Mouse (Mus musculus): Measurements from ENCODE around the gene Khk. TPM values are rescaled to one million over a fixed set of nuclear protein-coding genes. Genes with fewer than 3 reads are reported as not detected.
A peak's percentile ranks its signal among the peaks of the same experiment; 100 is the strongest.

Gene Khk
- polyA plus RNA-seq, 1 experiment from 2014 or later: 45.3 TPM

DNA sequence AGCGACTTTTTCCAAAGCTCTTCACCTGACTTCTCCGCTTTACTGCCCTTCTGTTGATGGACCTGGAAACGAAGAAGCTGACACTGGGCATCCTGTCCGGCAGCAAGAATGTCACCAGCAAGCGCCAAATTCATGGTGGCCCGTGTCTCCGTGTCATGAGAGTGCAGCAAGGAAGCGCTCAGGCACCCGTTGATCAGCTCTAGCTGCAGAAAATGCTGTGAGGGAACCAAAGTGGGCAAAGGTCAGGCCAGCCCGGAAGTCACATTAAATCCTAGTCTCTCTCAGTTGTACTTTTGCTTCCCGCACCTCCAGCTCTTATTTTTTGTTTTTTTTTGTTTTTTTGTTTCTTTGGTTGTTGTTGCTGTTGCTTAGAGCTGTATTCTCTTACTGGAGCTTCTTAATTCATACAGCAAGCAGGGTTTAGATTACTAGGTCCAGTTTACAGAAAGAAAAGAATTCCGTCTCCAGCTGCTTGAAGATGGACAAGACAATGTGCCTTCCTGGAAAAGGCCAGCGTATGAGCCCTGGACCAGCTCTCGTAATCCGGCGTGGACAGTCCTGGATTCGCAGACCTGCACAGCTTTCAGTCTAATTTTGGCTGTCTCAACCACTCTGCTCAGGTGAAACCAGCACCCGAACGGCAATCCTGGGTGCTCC lies 38.1 kb downstream of the Khk start:
- no peak for TF ChIP-seq CTCF (IDR thresholded peaks at IDR 0.05)
- no peak for DNase-seq (ENCODE audit: low read depth, low spot score)
- ChIA-PET CTCF (interaction anchor here (0.7 to 2.7 kb wide), 9 partner anchors 9 to 166 kb away, joined by 3 to 10 read pairs (median 4); partner anchors contain the start of gene Khk), POLR2A (interaction anchor here (0.7 to 2.9 kb wide), 10 partner anchors 10 to 89 kb away, joined by 3 to 28 read pairs (median 4); partner anchors contain the start of genes Atraid, Khk and Slc5a6)
- no peaks in the 10 kb centered on the region for H3K27me3 ChIP-seq
- in situ Hi-C loops (cut with MboI; ENCODE audit: low pct_unique_long_range_greater_than_20kb): no loop called here
- no peak for ATAC-seq

DNA sequence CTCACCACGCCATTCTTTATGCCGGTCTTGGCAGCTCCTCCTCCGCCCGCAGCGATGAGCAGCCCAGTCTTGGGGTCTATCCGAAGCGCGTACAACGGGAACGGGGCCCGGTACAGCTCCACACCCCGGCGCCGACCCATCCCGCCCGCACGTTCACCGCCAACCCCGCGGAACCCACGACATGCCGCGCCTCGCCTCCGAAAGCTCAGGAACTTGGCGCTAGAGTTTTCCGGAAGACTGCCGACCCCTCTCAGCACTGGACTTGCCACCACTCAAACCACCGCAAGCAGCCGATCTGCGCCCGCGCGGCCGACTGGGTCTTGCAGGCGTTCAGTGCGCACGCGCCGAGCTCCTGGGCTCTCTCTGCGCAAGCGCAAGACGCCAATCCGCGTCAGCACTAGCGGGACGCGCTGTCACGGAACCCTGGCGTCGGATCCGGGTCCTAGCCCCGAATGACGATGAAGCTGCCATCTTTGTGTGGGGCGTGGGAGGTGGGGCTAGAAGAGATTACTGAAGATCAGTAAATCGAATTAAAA lies 38.8 kb downstream of the Khk start, which contains the start of gene Preb:
Gene Preb, minus strand, starts transcription at position 396 of the 536 bp plus-strand sequence.
- DNase-seq (ENCODE audit: low read depth, low spot score) (peak; percentile 87), ATAC-seq (peak; percentile 29)
- H3K27me3 ChIP-seq: no peaks in the 10 kb centered on the region
- no peak for TF ChIP-seq CTCF (IDR thresholded peaks at IDR 0.05)
- ChIA-PET POLR2A (interaction anchor here (1.0 to 2.9 kb wide), 10 partner anchors 11 to 88 kb away, joined by 3 to 28 read pairs (median 4); partner anchors contain the start of genes Atraid, Khk and Slc5a6), CTCF (interaction anchor here (1.1 to 2.7 kb wide), 7 partner anchors 10 to 166 kb away, joined by 3 to 10 read pairs (median 6); partner anchors contain the start of gene Khk)
- in situ Hi-C loops (cut with MboI; ENCODE audit: low pct_unique_long_range_greater_than_20kb): no loop called here

DNA sequence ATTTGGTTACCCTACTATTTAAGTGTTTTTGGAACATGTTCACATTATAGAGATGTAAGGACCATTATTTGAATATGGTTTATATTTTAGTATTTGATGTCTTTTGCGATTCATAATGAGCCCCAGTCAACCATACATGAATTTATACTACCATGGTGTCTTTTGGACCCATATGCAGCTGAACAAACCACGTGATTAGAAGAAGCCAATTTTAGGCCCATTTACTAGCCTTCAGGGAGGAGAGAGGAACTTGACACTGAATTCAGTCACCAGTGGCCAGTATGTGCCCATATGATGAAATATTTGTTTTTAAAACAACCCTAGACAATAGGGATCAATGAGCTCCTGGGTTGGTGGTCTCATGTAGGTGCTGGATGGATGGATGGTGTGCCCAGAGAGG lies 39.6 kb downstream of the Khk start:
- no peak for TF ChIP-seq CTCF (IDR thresholded peaks at IDR 0.05)
- CTCF ChIA-PET: interaction anchor here (1.7 to 2.4 kb wide), 3 partner anchors 11 to 43 kb away, joined by 4 to 9 read pairs (median 7); no protein-coding TSS in a partner anchor
- ATAC-seq: no peak
- no peaks in the 10 kb centered on the region for H3K27me3 ChIP-seq
- POLR2A ChIA-PET: interaction anchor here (1.1 to 2.9 kb wide), 2 partner anchors 12 to 40 kb away, joined by 3 to 28 read pairs; no protein-coding TSS in a partner anchor
- in situ Hi-C loops (cut with MboI; ENCODE audit: low pct_unique_long_range_greater_than_20kb): no loop called here
- no peak for DNase-seq (ENCODE audit: low read depth, low spot score)

DNA sequence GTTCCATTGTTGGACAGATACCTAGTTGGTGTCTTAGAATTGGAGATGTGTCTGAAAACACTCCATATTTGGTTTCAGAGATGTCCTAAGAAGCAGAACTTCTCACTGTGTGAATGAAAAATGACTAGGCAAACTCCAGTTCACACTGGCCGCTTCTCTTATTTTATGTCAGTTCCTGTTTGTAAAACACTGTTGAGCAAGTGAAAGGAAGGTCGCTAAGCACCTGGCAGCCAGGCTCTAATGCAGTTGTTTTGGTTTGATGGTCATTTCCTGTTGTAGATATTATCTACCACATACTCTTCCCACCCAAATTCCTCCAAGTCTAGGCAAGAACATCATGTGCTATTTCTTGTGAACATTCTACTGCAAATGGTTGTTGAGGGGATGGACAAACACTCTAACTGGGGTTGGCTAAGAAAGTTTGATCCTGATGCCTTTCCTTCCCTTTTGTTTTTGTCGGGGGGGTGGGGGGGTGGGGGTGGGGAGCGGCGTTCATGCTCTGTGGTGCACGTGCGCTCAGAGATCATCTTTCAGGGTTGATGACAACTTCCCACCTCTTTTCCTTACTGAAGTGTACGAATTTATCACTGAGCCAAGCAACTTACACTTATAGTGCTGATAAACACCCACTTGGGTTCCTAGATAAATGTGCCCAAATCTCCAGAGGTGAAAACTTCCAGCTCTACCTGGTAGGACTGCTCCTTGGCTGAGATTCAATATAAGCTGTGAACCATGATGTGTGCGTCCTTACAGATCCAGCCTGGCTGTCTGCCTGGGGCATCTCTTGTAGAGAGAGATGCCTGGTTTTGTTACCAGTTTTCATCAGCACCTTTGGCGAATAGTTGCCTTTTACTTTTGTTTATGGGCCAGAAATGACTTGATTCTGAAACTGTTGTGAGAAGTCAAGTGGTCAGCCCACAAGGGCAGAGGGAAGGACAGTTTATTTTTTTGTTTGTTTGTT lies 40.6 kb downstream of the Khk start:
- ChIA-PET POLR2A (interaction anchor here (2.9 kb wide), 1 partner anchor 13 kb away, joined by 28 read pairs; no protein-coding TSS in a partner anchor), CTCF (interaction anchor here (0.9 to 1.8 kb wide), 3 partner anchors 21 to 42 kb away, joined by 3 to 7 read pairs (median 4); no protein-coding TSS in a partner anchor)
- no peak for ATAC-seq
- H3K27me3 ChIP-seq: no peaks in the 10 kb centered on the region
- TF ChIP-seq CTCF (IDR thresholded peaks at IDR 0.05): no peak
- in situ Hi-C loops (cut with MboI; ENCODE audit: low pct_unique_long_range_greater_than_20kb): no loop called here
- DNase-seq (ENCODE audit: low read depth, low spot score): no peak

DNA sequence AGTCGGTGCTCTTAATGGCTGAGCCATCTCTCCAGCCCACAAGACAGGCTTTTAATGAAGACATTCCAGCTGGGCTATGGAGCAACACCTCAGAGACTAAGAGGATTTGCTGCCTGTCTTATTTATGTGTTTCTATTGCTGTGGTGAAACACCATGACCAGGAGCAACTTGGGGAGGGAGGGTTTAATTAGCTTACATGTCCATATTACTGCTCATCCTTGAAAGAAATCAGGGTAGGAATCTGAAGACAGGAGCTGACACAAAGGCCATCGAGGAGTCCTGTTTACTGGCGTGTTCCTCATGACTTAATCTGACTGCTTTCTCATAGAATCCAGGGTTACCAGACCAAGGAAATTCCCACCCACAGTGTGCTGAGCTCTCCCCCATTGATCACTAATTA lies 42.7 kb downstream of the Khk start:
- ChIA-PET CTCF (interaction anchor here (0.8 to 1.8 kb wide), 17 partner anchors 9 to 91 kb away, joined by 3 to 10 read pairs (median 4); partner anchors contain the start of gene Cad), POLR2A (interaction anchor here (1.2 to 1.7 kb wide), 5 partner anchors 11 to 85 kb away, joined by 4 to 7 read pairs (median 7); partner anchors contain the start of genes Atraid and Slc5a6)
- no peaks in the 10 kb centered on the region for H3K27me3 ChIP-seq
- TF ChIP-seq CTCF (IDR thresholded peaks at IDR 0.05): no peak
- in situ Hi-C loops (cut with MboI; ENCODE audit: low pct_unique_long_range_greater_than_20kb): no loop called here
- peak; percentile 99 for DNase-seq (ENCODE audit: low read depth, low spot score)
- peak; percentile 83 for ATAC-seq

DNA sequence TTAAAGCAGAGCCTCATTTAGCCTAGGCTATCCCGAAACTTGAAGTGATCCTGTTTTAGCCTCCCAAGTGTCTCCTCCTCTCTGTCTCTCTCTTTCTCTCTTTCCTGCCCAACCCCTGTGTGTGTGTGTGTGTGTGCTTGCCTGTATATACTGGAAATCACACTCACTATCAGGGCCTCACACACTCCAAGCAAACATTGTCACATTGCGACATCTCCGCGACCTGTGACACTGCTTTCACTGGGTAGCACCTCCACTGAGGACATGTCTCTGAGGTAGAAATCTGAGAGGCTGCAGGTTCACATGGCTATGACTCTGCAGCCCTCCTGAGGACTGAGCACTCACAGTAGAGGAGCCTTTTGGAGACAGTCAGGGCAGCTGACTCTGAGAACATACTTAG lies 45.0 kb downstream of the Khk start:
- POLR2A ChIA-PET: no interaction called here
- in situ Hi-C loops (cut with MboI; ENCODE audit: low pct_unique_long_range_greater_than_20kb): no loop called here
- no peaks in the 10 kb centered on the region for H3K27me3 ChIP-seq
- DNase-seq (ENCODE audit: low read depth, low spot score) (no peak), ATAC-seq (no peak)
- CTCF ChIA-PET: interaction anchor here (0.7 to 1.5 kb wide), 6 partner anchors 17 to 45 kb away, joined by 3 to 6 read pairs (median 4); partner anchors contain the start of gene Khk
- no peak for TF ChIP-seq CTCF (IDR thresholded peaks at IDR 0.05)

DNA sequence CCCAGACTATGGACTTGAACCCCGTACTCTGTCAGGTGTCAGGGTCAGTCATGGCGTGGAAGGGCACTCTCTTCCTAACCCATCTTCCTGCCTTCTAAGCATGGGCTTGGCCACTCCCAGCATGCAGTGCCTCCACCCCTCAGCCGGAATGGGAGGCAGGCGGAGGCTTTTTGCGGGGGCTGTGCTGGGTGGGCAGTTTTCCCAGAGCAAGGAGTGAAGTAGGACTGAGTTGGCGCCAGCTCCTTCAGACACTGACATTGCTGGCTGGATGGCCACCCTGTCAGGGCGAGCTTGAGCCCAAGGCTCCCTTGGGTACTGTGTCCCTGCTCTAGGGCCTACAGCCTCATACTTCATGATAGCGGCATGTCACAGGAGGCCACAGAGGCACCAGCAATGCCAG lies 47.2 kb downstream of the Khk start, which contains the start of gene Tcf23:
Gene Tcf23, plus strand, starts transcription at position 247 of the 400 bp plus-strand sequence.
- TF ChIP-seq CTCF (IDR thresholded peaks at IDR 0.05): no peak
- H3K27me3 ChIP-seq: peaks cover 2% of the 10 kb centered on the region
- ATAC-seq (no peak), DNase-seq (ENCODE audit: low read depth, low spot score) (no peak)
- in situ Hi-C loops (cut with MboI; ENCODE audit: low pct_unique_long_range_greater_than_20kb): no loop called here
- ChIA-PET CTCF (interaction anchor here (2.0 to 3.7 kb wide), 2 partner anchors 14 to 47 kb away, joined by 5 to 15 read pairs; partner anchors contain the start of gene Khk), POLR2A (no interaction called here)

DNA sequence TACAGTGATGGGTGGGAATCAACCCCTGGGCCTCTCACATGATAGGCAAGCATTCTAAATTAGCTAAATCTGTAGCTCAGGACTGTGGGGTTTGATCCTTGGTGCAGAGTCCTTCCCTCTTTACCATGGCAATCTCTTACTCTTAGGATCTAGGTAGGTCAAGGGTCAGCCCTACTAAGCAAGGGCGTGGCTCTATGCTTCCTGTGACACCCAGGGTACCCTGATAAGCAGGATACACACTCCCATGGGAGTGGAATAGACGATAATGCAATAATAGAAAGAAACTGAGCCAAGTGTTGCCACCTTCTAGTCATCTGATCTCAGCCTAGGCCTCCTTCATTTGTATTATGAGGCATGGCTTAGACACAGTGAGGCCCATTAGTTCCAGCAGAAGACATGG lies 48.2 kb downstream of the Khk start:
- ChIA-PET POLR2A (no interaction called here), CTCF (interaction anchor here (3.7 kb wide), 1 partner anchor 13 kb away, joined by 15 read pairs; no protein-coding TSS in a partner anchor)
- H3K27me3 ChIP-seq: peaks cover 2% of the 10 kb centered on the region
- in situ Hi-C loops (cut with MboI; ENCODE audit: low pct_unique_long_range_greater_than_20kb): no loop called here
- no peak for ATAC-seq
- no peak for TF ChIP-seq CTCF (IDR thresholded peaks at IDR 0.05)
- DNase-seq (ENCODE audit: low read depth, low spot score): no peak

DNA sequence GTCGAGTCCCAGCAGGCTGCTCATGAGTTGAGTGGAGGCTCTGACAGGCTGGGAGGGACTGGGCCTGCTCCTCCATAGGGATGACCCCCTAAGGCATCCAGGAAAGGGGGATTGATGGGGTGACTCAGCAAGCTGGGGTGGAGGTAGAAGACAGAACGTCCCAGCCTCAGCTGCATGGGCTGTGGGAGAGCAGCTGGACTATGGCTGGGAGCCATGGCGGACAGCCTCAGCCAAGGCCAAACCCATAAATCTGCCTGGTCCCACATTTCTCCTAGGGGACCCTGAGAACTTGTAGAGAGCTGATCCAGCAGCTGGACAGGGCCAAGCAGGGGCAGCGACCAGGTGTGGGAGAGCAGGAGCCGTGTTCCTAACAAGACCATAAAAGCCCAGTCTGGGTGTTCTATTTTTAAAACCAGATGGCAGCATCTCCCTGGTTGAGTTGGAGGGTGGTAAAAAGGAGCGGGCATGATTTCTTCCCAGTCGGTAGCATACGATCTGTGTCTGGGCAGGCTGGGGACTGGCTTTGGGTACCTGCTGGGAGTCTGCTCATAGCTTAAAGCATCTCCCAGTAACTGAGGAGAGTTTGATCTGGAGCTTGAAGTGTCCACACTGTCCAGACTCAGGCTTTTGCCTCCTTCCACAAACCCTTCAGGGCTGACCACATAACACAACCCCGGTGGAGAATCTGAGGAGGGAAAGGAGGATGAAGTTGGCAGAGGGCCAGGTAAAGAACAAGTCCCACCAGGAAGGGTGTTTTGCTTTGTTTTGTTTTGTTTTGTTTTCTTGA lies 53.8 kb downstream of the Khk start:
- no peak for TF ChIP-seq CTCF (IDR thresholded peaks at IDR 0.05)
- DNase-seq (ENCODE audit: low read depth, low spot score): peak; percentile 39
- peaks cover 2% of the 10 kb centered on the region for H3K27me3 ChIP-seq
- ATAC-seq: no peak
- in situ Hi-C loops (cut with MboI; ENCODE audit: low pct_unique_long_range_greater_than_20kb): no loop called here
- POLR2A ChIA-PET: interaction anchor here (1.0 to 2.0 kb wide), 3 partner anchors 11 to 25 kb away, joined by 4 to 7 read pairs (median 6); partner anchors contain the start of gene Preb
- CTCF ChIA-PET: no interaction called here

Other genes with a start within 250 kb of the Khk start
- gene Dpysl5, start 209.9 kb upstream of the Khk start, polyA plus RNA-seq (2021): 0.31 TPM
- 83.2 TPM for gene Mapre3, start 106.8 kb upstream of the Khk start, polyA plus RNA-seq (2021)
- gene Tmem214, start 53.4 kb upstream of the Khk start, polyA plus RNA-seq (2021): 82.6 TPM
- 34.9 TPM for gene Agbl5, start 32.7 kb upstream of the Khk start, polyA plus RNA-seq (2021)
- gene Ost4, start 13.6 kb upstream of the Khk start, polyA plus RNA-seq (2021): 262 TPM
- gene Emilin1, start 8.0 kb upstream of the Khk start, polyA plus RNA-seq (2021): 0.30 TPM
- gene Cgref1, start 24.2 kb downstream of the Khk start, polyA plus RNA-seq (2021): 0.23 TPM
- gene Preb, start 38.9 kb downstream of the Khk start, polyA plus RNA-seq (2021): 226 TPM
- not detected for gene Tcf23, start 47.2 kb downstream of the Khk start, polyA plus RNA-seq (2021)
- gene Atraid, start 126.9 kb downstream of the Khk start, polyA plus RNA-seq (2021): 118 TPM
- gene Slc5a6, start 127.5 kb downstream of the Khk start, polyA plus RNA-seq (2021): 13.2 TPM
- gene Cad, start 133.3 kb downstream of the Khk start, polyA plus RNA-seq (2021): 39.8 TPM
- not detected for gene Dnajc5g, start 184.9 kb downstream of the Khk start, polyA plus RNA-seq (2021)
- gene Slc30a3, start 186.8 kb downstream of the Khk start, polyA plus RNA-seq (2021): 0.06 TPM
- not detected for gene Trim54, start 195.3 kb downstream of the Khk start, polyA plus RNA-seq (2021)
- not detected for gene Ucn, start 217.4 kb downstream of the Khk start, polyA plus RNA-seq (2021)
- gene Mpv17, start 232.8 kb downstream of the Khk start, polyA plus RNA-seq (2021): 162 TPM